Mouse (Mus musculus): Measurements from ENCODE around the gene Cyp46a1. TPM values are rescaled to one million over a fixed set of nuclear protein-coding genes. Genes with fewer than 3 reads are reported as not detected.
A peak's percentile ranks its signal among the peaks of the same experiment; 100 is the strongest.

Cyp46a1 gene
- total and polyA plus RNA-seq, 2 experiments, result 0.83 to 2.5 TPM

GRCm38 (mm10) chr12:108355271-108355670 lies 21.1 kb downstream of the Cyp46a1 start:
- H3K36me3 ChIP-seq (ENCODE audit: control insufficient read depth, insufficient read depth, low read length), result no peaks in the 10 kb centered on the region
- TF ChIP-seq POLR2A (IDR thresholded peaks at IDR 0.05; ENCODE audit: extremely low read depth, insufficient read depth, low read length) (no peak), CTCF (IDR thresholded peaks at IDR 0.05; ENCODE audit: low read depth, low read length) (no peak)
- whole genome bisulfite sequencing, result 76% methylated on average over 1 of the region's 1 CpGs

GRCm38 (mm10) chr12:108355986-108356385 lies 21.8 kb downstream of the Cyp46a1 start:
- no peaks in the 10 kb centered on the region for H3K36me3 ChIP-seq (ENCODE audit: control insufficient read depth, insufficient read depth, low read length)
- DNase-seq (ENCODE audit: extremely low read depth, low read depth, low spot score), result no peak
- H3K27ac ChIP-seq (replicated peaks; ENCODE audit: insufficient read depth, low read depth, low read length), result no peak overlapping the region
- no peaks in the 10 kb centered on the region for H3K79me2 ChIP-seq (ENCODE audit: control insufficient read depth, insufficient read depth, low read length)
- H3K4me3 ChIP-seq (ENCODE audit: insufficient read depth, low read depth, low read length), result no peak overlapping the region
- H3K27me3 ChIP-seq (ENCODE audit: control insufficient read depth, insufficient read depth, low read length), result no peaks in the 10 kb centered on the region
- TF ChIP-seq POLR2A (IDR thresholded peaks at IDR 0.05; ENCODE audit: extremely low read depth, insufficient read depth, low read length) (no peak), CTCF (IDR thresholded peaks at IDR 0.05; ENCODE audit: low read depth, low read length) (no peak)
- H3K4me1 ChIP-seq (ENCODE audit: control insufficient read depth, insufficient read depth, low read length), result no peaks in the 10 kb centered on the region
- H3K9ac ChIP-seq (ENCODE audit: low read depth, low read length), result no peak overlapping the region

More at GRCm38 (mm10) chr12:108355271-108355670, 21.1 kb downstream of the Cyp46a1 start:
- Histone ChIP-seq H3K27ac (replicated peaks; ENCODE audit: insufficient read depth, low read depth, low read length) (no peak overlapping the region), H3K9ac (ENCODE audit: low read depth, low read length) (no peak overlapping the region), H3K4me3 (ENCODE audit: insufficient read depth, low read depth, low read length) (no peak overlapping the region), H3K27me3 (ENCODE audit: control insufficient read depth, insufficient read depth, low read length) (no peaks in the 10 kb centered on the region), H3K79me2 (ENCODE audit: control insufficient read depth, insufficient read depth, low read length) (no peaks in the 10 kb centered on the region), H3K4me1 (ENCODE audit: control insufficient read depth, insufficient read depth, low read length) (no peaks in the 10 kb centered on the region)
- no peak for DNase-seq (ENCODE audit: extremely low read depth, low read depth, low spot score)

GRCm38 (mm10) chr12:108363796-108364195 lies 29.6 kb downstream of the Cyp46a1 start:
- no peak overlapping the region for H3K4me3 ChIP-seq (ENCODE audit: insufficient read depth, low read depth, low read length)
- H3K27me3 ChIP-seq (ENCODE audit: control insufficient read depth, insufficient read depth, low read length), result no peaks in the 10 kb centered on the region
- H3K79me2 ChIP-seq (ENCODE audit: control insufficient read depth, insufficient read depth, low read length), result no peaks in the 10 kb centered on the region
- 7% methylated on average over 5 of the region's 5 CpGs for whole genome bisulfite sequencing
- H3K36me3 ChIP-seq (ENCODE audit: control insufficient read depth, insufficient read depth, low read length), result no peaks in the 10 kb centered on the region
- DNase-seq (ENCODE audit: extremely low read depth, low read depth, low spot score), result peak; percentile 21
- no peak overlapping the region for H3K27ac ChIP-seq (replicated peaks; ENCODE audit: insufficient read depth, low read depth, low read length)
- H3K4me1 ChIP-seq (ENCODE audit: control insufficient read depth, insufficient read depth, low read length), result no peaks in the 10 kb centered on the region
- TF ChIP-seq CTCF (IDR thresholded peaks at IDR 0.05; ENCODE audit: low read depth, low read length), result peak; percentile 93
- no peak for TF ChIP-seq POLR2A (IDR thresholded peaks at IDR 0.05; ENCODE audit: extremely low read depth, insufficient read depth, low read length)
- H3K9ac ChIP-seq (ENCODE audit: low read depth, low read length), result no peak overlapping the region

GRCm38 (mm10) chr12:108365340-108365739 lies 31.2 kb downstream of the Cyp46a1 start:
- no peak for DNase-seq (ENCODE audit: extremely low read depth, low read depth, low spot score)
- Histone ChIP-seq H3K79me2 (ENCODE audit: control insufficient read depth, insufficient read depth, low read length) (no peaks in the 10 kb centered on the region), H3K27ac (replicated peaks; ENCODE audit: insufficient read depth, low read depth, low read length) (no peak overlapping the region), H3K27me3 (ENCODE audit: control insufficient read depth, insufficient read depth, low read length) (no peaks in the 10 kb centered on the region), H3K4me3 (ENCODE audit: insufficient read depth, low read depth, low read length) (no peak overlapping the region), H3K9ac (ENCODE audit: low read depth, low read length) (no peak overlapping the region), H3K36me3 (ENCODE audit: control insufficient read depth, insufficient read depth, low read length) (no peaks in the 10 kb centered on the region), H3K4me1 (ENCODE audit: control insufficient read depth, insufficient read depth, low read length) (no peaks in the 10 kb centered on the region)
- WGBS, result 41% methylated on average over 3 of the region's 3 CpGs
- TF ChIP-seq POLR2A (IDR thresholded peaks at IDR 0.05; ENCODE audit: extremely low read depth, insufficient read depth, low read length), result no peak
- TF ChIP-seq CTCF (IDR thresholded peaks at IDR 0.05; ENCODE audit: low read depth, low read length), result no peak

GRCm38 (mm10) chr12:108365868-108366267 lies 31.7 kb downstream of the Cyp46a1 start:
- no peaks in the 10 kb centered on the region for H3K79me2 ChIP-seq (ENCODE audit: control insufficient read depth, insufficient read depth, low read length)
- no peak overlapping the region for H3K4me3 ChIP-seq (ENCODE audit: insufficient read depth, low read depth, low read length)
- H3K27me3 ChIP-seq (ENCODE audit: control insufficient read depth, insufficient read depth, low read length), result no peaks in the 10 kb centered on the region
- no peaks in the 10 kb centered on the region for H3K36me3 ChIP-seq (ENCODE audit: control insufficient read depth, insufficient read depth, low read length)
- no peak for DNase-seq (ENCODE audit: extremely low read depth, low read depth, low spot score)
- no peak overlapping the region for H3K9ac ChIP-seq (ENCODE audit: low read depth, low read length)
- no peak for TF ChIP-seq CTCF (IDR thresholded peaks at IDR 0.05; ENCODE audit: low read depth, low read length)
- WGBS, result 72% methylated on average over 7 of the region's 7 CpGs
- H3K4me1 ChIP-seq (ENCODE audit: control insufficient read depth, insufficient read depth, low read length), result no peaks in the 10 kb centered on the region
- H3K27ac ChIP-seq (replicated peaks; ENCODE audit: insufficient read depth, low read depth, low read length), result no peak overlapping the region

GRCm38 (mm10) chr12:108367909-108368308 lies 33.7 kb downstream of the Cyp46a1 start:
- no peaks in the 10 kb centered on the region for H3K79me2 ChIP-seq (ENCODE audit: control insufficient read depth, insufficient read depth, low read length)
- H3K27ac ChIP-seq (replicated peaks; ENCODE audit: insufficient read depth, low read depth, low read length), result no peak overlapping the region
- no peak overlapping the region for H3K9ac ChIP-seq (ENCODE audit: low read depth, low read length)
- H3K4me3 ChIP-seq (ENCODE audit: insufficient read depth, low read depth, low read length), result no peak overlapping the region
- no peaks in the 10 kb centered on the region for H3K27me3 ChIP-seq (ENCODE audit: control insufficient read depth, insufficient read depth, low read length)
- TF ChIP-seq CTCF (IDR thresholded peaks at IDR 0.05; ENCODE audit: low read depth, low read length), result no peak
- TF ChIP-seq POLR2A (IDR thresholded peaks at IDR 0.05; ENCODE audit: extremely low read depth, insufficient read depth, low read length), result no peak
- 76% methylated on average over 2 of the region's 2 CpGs for WGBS
- H3K4me1 ChIP-seq (ENCODE audit: control insufficient read depth, insufficient read depth, low read length), result no peaks in the 10 kb centered on the region
- no peak for DNase-seq (ENCODE audit: extremely low read depth, low read depth, low spot score)
- no peaks in the 10 kb centered on the region for H3K36me3 ChIP-seq (ENCODE audit: control insufficient read depth, insufficient read depth, low read length)

Data from liver, adult 2 months (tissue).